Mouse (Mus musculus) lung, adult 2 months (tissue): Measurements from ENCODE around the gene Grip1. TPM values are rescaled to one million over a fixed set of nuclear protein-coding genes. Genes with fewer than 3 reads are reported as not detected.

Source experiments
- DNase-seq: peaks from one replicate; pipeline ENCODE4 v3.0.0; 2022
- H3K4me1 ChIP-seq: fragments of 200-500 bp; 2 replicates; pipeline ENCODE4 v1.6.1; 2011; ENCODE audit warnings: low read length; ENCODE audit not compliant: control insufficient read depth, insufficient read depth
- H3K4me3 ChIP-seq: fragments of 200-500 bp; replicated peaks from 2 replicates; pipeline ENCODE3; 2011; ENCODE audit warnings: low read depth, mild to moderate bottlenecking, control low read depth, low read length; ENCODE audit errors: extremely low read depth
- CTCF ChIP-seq: fragments of 200-500 bp; IDR thresholded peaks from 2 replicates; pipeline ENCODE4 v1.5.1; 2011; ENCODE audit warnings: mild to moderate bottlenecking, low read length, control low read depth; ENCODE audit not compliant: insufficient read depth
- POLR2A ChIP-seq: fragments of 200-500 bp; IDR thresholded peaks from 2 replicates; pipeline ENCODE4 v1.6.1; 2011; ENCODE audit warnings: low read depth, mild to moderate bottlenecking, control low read depth, low read length, borderline replicate concordance; ENCODE audit errors: extremely low read depth
- WGBS: fragments of 180-500 bp; shearing (Covaris S2); methylation state at CpG from one replicate; pipeline ENCODE4 v1.1.7; 2018; 5-methylcytosine and 5-hydroxymethylcytosine counted together
- polyA plus RNA-seq: library from polyadenylated mRNA; depleted of rRNA; stranded (reverse); fragments of >200 nt; gene quantifications from 2 replicates; pipeline ENCODE4 v1.2.3, GENCODE M21; 2012

Grip1 gene
- polyA plus RNA-seq, 1 experiment, result 1.3 TPM

DNA sequence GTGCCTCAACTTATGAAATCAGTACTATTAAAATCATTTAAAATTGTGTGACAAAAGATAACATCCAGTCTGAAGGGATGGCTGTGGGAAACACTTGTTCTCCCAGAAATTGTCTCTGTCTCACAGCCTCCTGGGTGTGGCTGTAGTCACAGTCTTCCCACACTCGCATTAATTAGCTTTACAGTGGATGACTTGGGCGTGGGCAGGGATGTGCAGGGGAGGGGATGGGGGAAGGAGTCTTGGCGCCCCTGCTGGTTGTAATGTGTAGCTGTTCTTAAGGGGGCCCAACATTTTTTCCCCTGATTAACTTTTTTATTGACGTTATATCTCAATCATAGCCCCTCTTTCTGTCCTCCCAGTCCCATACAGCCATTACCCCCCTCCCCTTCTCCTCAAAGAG lies 360.5 kb downstream of the Grip1 start:
- H3K4me3 ChIP-seq, result no peak overlapping the region
- no peak for DNase-seq
- no peak for TF ChIP-seq POLR2A
- no peak for TF ChIP-seq CTCF
- WGBS, result 74% methylated on average over 4 of the region's 4 CpGs
- H3K4me1 ChIP-seq, result no peaks in the 10 kb centered on the region

DNA sequence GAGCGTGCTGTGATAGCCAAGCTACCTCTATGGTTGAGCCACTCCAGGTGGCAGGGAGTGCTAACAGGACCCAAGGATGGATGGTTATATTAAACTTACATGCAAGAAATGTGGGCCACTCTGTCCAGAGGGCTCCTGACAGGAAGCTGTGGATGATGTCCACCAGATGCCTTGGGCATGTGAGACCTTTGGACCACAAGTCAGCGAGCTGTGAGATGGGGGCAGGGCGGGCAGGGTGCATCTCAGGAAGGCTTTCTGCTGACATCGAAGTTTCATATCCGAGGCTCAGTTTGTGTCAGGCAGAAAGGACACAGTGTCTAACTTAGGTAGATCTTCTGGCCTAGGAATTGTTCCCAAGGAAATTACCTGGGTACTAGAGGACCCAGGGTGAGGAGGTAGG lies 362.4 kb downstream of the Grip1 start:
- no peak for TF ChIP-seq CTCF
- TF ChIP-seq POLR2A, result no peak
- no peak for DNase-seq
- no peaks in the 10 kb centered on the region for H3K4me1 ChIP-seq
- WGBS, result 55% methylated on average over 5 of the region's 5 CpGs
- H3K4me3 ChIP-seq, result no peak overlapping the region

DNA sequence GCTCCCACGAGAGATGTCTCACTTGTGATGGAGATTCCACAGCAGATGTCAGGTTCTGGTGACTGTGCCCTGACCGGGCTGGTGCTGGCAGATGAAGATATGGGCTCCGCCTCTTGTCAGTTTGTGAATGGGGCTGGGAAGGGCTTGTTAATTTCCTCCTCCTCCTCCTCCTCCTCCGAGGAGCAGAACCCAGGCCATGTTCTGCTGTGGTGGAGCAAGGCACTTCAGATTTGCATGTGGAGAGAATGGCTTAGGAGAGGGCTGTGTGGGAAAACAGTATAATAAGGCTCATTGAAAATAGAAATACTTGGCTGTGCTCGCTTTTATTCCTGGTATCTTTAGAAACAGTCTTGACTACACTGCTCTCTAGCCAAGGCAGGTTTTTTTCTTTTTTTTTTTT lies 364.8 kb downstream of the Grip1 start:
- Histone ChIP-seq H3K4me1 (no peaks in the 10 kb centered on the region), H3K4me3 (no peak overlapping the region)
- 49% methylated on average over 5 of the region's 5 CpGs for WGBS
- DNase-seq, result no peak
- no peak for TF ChIP-seq POLR2A
- no peak for TF ChIP-seq CTCF

DNA sequence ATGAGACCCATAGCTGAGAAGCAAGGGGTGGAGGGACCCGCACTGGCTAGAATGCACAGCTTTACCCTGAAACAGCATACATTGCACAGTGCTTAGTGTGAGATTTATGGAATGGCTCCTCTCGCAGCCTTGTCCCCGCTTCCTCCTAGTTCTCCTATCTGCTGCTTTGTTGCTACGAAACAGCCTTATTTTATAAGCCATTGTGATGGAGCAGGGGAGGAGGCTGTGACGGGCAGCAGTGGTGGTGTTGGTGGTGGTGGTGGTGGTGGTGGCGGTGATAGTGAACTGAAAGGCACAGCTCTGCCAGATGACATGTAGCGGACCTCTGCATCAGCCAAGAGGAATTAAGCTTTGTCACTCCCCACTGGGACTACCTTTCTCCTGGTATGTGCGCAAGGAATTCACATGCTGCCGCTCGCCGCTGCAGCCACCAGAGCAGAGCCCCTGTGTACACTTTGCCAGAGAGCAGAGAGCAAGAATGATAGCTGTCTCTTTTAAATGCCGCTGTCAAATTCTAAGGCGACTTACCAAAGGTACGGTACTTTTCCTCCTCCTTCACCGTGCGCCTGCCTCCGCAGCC lies 365.6 kb downstream of the Grip1 start:
- H3K4me3 ChIP-seq, result no peak overlapping the region
- no peaks in the 10 kb centered on the region for H3K4me1 ChIP-seq
- 38% methylated on average over 17 of the region's 17 CpGs for WGBS
- TF ChIP-seq POLR2A (no peak), CTCF (no peak)
- DNase-seq, result no peak

DNA sequence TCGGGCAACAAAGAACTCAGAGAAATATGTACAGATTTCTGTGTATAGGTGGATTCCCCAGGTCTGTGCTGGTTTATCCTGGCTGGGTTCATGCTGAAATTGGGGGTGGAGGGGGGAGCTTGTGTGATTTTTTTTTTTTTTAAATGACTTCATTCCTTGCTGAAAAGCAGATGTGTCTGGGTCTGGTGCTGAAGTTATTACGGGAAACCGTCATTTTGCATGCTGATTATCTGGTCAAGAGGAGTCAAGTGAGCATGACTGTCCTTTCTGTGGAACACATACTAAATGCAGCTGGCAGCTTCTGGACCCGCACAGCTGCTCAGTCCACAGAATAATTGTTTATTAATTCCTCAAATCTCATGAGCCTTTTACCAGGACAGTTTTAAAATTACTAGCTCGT lies 366.1 kb downstream of the Grip1 start:
- 44% methylated on average over 5 of the region's 5 CpGs for WGBS
- Histone ChIP-seq H3K4me3 (no peak overlapping the region), H3K4me1 (no peaks in the 10 kb centered on the region)
- no peak for DNase-seq
- TF ChIP-seq CTCF (no peak), POLR2A (no peak)

DNA sequence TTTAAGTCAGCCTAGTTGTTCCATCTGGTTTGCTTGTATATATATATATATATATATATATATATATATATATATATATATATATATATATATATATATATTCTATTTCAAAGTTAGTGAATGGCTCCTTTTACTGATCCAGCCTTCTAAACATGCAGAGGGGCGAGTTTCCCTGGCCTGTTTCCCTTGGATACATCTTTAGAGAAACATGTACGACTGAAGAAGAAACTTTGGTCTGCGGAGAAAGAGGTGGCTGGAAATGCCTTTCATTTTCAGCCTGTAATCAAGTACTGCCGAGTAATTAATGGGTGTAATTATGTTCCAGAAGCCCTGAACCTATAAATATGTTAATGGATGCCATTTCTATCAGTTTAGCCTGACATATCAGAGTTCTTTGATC lies 366.8 kb downstream of the Grip1 start:
- no peak for DNase-seq
- TF ChIP-seq CTCF, result no peak
- no peak for TF ChIP-seq POLR2A
- WGBS, result 59% methylated on average over 4 of the region's 4 CpGs
- Histone ChIP-seq H3K4me3 (no peak overlapping the region), H3K4me1 (no peaks in the 10 kb centered on the region)

DNA sequence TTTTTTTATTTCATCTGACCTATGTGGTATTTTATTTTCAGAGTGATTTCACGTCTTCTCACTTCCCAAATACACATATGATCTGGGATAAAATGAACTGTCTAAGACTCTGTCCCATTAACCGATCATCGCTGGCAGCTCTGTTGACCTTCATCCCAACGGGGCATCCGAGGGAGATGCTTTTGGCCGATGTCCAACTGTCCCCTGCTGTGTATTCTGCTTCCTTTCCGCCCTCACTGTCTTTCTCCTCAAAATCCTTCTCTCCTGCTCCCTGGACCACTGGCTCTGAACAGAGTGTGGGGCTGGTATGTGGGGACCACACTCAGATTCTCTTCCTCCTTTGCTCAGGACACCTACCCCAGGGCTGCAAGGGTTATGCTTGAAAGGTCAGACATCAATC lies 370.1 kb downstream of the Grip1 start:
- no peaks in the 10 kb centered on the region for H3K4me1 ChIP-seq
- DNase-seq, result no peak
- WGBS, result 51% methylated on average over 7 of the region's 7 CpGs
- TF ChIP-seq POLR2A (no peak), CTCF (no peak)
- no peak overlapping the region for H3K4me3 ChIP-seq

DNA sequence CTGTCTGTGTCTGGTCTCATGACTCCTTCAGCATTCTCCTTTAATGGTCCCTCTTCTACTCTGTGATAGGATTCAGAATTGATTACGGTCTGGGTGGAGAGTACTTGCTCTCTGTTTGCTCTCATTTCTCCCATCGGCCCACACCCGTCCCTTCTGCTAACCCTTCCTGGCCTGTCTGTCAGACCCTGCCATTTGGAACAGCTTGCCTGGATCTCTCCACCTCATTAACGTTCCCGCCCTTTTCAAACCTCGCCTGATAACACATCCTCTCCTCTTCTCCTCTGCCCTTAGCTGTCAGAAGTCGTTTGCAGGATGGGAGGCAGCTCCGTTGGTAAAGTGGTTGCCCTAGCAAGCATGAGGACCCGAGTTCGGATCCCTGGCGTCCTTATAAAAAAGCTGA lies 370.9 kb downstream of the Grip1 start:
- no peaks in the 10 kb centered on the region for H3K4me1 ChIP-seq
- no peak overlapping the region for H3K4me3 ChIP-seq
- WGBS, result 45% methylated on average over 11 of the region's 11 CpGs
- TF ChIP-seq CTCF, result no peak
- no peak for TF ChIP-seq POLR2A
- DNase-seq, result no peak

DNA sequence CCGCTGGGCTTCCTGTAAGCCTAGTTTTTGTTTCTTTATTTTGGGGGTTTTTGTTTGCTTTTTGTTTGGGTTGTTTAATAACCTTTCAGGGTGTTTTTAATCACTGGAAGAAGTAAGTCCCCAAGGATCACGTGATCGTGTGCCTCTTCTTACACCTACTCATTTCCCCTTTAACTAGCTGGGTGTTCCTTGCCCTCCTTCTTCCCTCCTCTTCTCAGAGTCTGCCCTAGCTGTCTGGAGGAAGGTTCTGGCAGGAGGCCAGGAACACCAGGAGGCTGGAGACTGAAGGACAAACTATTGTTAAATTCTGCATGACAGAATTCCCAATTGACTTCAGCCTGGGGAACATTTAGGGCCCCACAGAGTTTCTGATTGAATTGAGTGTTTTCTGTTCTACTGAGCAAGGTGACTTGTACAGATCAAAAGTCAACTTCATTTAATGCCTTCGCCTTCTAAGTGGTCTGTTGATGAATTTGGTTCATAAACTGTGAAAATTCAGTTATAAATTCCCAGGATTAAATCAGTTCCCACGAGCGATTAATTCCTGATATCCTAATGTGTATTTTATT lies 376.8 kb downstream of the Grip1 start:
- DNase-seq, result no peak
- Histone ChIP-seq H3K4me3 (no peak overlapping the region), H3K4me1 (no peaks in the 10 kb centered on the region)
- TF ChIP-seq POLR2A (no peak), CTCF (no peak)
- 65% methylated on average over 6 of the region's 6 CpGs for WGBS

DNA sequence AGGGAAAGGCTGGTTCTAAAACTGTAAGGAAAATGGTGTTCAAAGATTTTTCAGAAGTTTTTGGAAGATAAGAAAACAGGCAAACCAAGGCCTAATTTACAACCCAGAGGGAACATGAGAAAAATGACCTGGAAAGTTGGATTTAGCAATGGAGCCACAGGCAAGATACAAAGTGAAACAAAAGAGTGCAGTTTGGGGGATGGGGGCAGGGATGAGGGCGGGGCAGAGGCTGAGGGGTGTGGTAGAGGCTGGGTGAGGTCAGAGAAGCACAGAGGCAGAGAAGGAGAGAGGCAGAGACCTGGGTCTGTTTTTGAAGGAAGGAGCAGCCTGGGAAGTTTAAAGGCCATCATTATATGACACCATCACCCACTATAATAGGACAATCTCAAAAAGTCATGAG lies 377.5 kb downstream of the Grip1 start:
- no peaks in the 10 kb centered on the region for H3K4me1 ChIP-seq
- DNase-seq, result no peak
- TF ChIP-seq POLR2A, result no peak
- WGBS, result 65% methylated on average over 1 of the region's 1 CpGs
- H3K4me3 ChIP-seq, result no peak overlapping the region

DNA sequence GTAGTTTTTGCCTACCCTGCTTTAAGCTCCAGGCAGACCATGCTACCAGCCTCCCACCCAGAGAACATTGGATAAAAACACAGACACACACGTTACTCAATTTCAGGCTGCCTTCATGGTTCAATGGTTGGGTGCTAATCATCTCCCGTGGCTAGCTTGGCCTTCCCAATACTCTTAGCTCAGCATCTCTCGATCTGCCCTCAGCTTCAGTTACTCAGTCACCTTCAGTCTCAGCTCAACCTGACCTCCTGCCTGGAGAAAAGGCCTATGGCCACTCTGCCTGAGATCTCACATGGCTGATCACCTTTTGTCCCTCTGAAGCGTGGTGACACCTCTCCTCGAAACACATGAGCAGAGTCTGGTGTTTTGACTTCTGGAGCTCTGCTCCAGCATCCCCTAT lies 379.7 kb downstream of the Grip1 start:
- H3K4me1 ChIP-seq, result no peaks in the 10 kb centered on the region
- TF ChIP-seq POLR2A, result no peak
- no peak overlapping the region for H3K4me3 ChIP-seq
- no peak for DNase-seq
- 80% methylated on average over 5 of the region's 5 CpGs for WGBS
